Mouse (Mus musculus) forebrain, embryonic 13.5 days (tissue): ENCODE measurements around the gene Micu1. TPM values are rescaled to one million over a fixed set of nuclear protein-coding genes. Genes with fewer than 3 reads are reported as not detected.

Experiments used
- ATAC-seq: fragments of 200-750 bp; cut with Nextera tagmentation; 2 replicates; pipeline ENCODE4 v1.8.0; 2017
- H3K27ac ChIP-seq: fragments of 300-500 bp; sonication (generic); 2 replicates; pipeline ENCODE4 v1.5.1; 2015; ENCODE audit warnings: inconsistent platforms, mild to moderate bottlenecking, moderate library complexity
- H3K27me3 ChIP-seq: fragments of 300-500 bp; sonication (generic); 2 replicates; pipeline ENCODE4 v1.6.1; 2015; ENCODE audit warnings: mild to moderate bottlenecking, inconsistent platforms
- H3K36me3 ChIP-seq: fragments of 300-500 bp; sonication (generic); 2 replicates; pipeline ENCODE4 v1.6.1; 2015; ENCODE audit warnings: mild to moderate bottlenecking, inconsistent platforms; ENCODE audit not compliant: poor library complexity, severe bottlenecking
- H3K4me1 ChIP-seq: fragments of 300-500 bp; sonication (generic); 2 replicates; pipeline ENCODE4 v1.6.1; 2015; ENCODE audit warnings: inconsistent platforms
- H3K4me2 ChIP-seq: fragments of 300-500 bp; sonication (generic); 2 replicates; pipeline ENCODE4 v1.6.1; 2015; ENCODE audit warnings: inconsistent platforms, mild to moderate bottlenecking, moderate library complexity
- H3K4me3 ChIP-seq: fragments of 300-500 bp; sonication (generic); 2 replicates; pipeline ENCODE4 v1.5.1; 2015; ENCODE audit warnings: mild to moderate bottlenecking, inconsistent platforms
- H3K9ac ChIP-seq: fragments of 300-500 bp; sonication (generic); 2 replicates; pipeline ENCODE4 v1.6.1; 2015; ENCODE audit warnings: mild to moderate bottlenecking, inconsistent platforms
- H3K9me3 ChIP-seq: fragments of 300-500 bp; sonication (generic); replicated peaks from 2 replicates; pipeline ENCODE4 v1.6.1; 2016; ENCODE audit warnings: inconsistent platforms
- WGBS: fragments of 180-500 bp; shearing (Covaris S2); methylation state at CpG from one replicate; pipeline ENCODE4 v1.1.7; 2015; 5-methylcytosine and 5-hydroxymethylcytosine counted together
- polyA plus RNA-seq: library from polyadenylated mRNA; unstranded; fragments of >200 nt; fragmentation: Nextera tagmentation; extraction: Ambion mirVana; gene quantifications from 2 replicates; pipeline ENCODE4 v1.2.1, GENCODE M21; 2015

Micu1 gene
- polyA plus RNA-seq, 1 experiment from 2014 or later = 69.0 TPM

GRCm38 (mm10) chr10:59895460-59896186 is 193.3 kb downstream of the Micu1 start:
- H3K27ac ChIP-seq = peak overlapping the region; percentile 100
- WGBS = 92% methylated on average over 17 of the region's 17 CpGs
- H3K36me3 ChIP-seq = peaks cover 52% of the 10 kb centered on the region
- H3K27me3 ChIP-seq = no peaks in the 10 kb centered on the region
- H3K9ac ChIP-seq = peak overlapping the region; percentile 45; the same call in 1 of the 2 replicates
- no peak overlapping the region for H3K4me2 ChIP-seq
- no peaks in the 10 kb centered on the region for H3K9me3 ChIP-seq
- no peak for ATAC-seq
- peaks cover 60% of the 10 kb centered on the region for H3K4me1 ChIP-seq
- no peak overlapping the region for H3K4me3 ChIP-seq

GRCm38 (mm10) chr10:59896211-59896610 is 193.9 kb downstream of the Micu1 start:
- no peak overlapping the region for H3K4me3 ChIP-seq
- no peaks in the 10 kb centered on the region for H3K27me3 ChIP-seq
- ATAC-seq = no peak
- no peak overlapping the region for H3K4me2 ChIP-seq
- peak overlapping the region; percentile 100 for H3K27ac ChIP-seq
- 95% methylated on average over 4 of the region's 4 CpGs for WGBS
- H3K4me1 ChIP-seq = peaks cover 66% of the 10 kb centered on the region
- peak overlapping the region; percentile 45 for H3K9ac ChIP-seq
- H3K36me3 ChIP-seq = peaks cover 47% of the 10 kb centered on the region
- H3K9me3 ChIP-seq = no peaks in the 10 kb centered on the region

GRCm38 (mm10) chr10:59896911-59897331 is 194.6 kb downstream of the Micu1 start:
- H3K9me3 ChIP-seq = no peaks in the 10 kb centered on the region

GRCm38 (mm10) chr10:59897511-59897910 is 195.2 kb downstream of the Micu1 start:
- no peaks in the 10 kb centered on the region for H3K27me3 ChIP-seq
- WGBS = 4% methylated on average over 5 of the region's 5 CpGs
- no peaks in the 10 kb centered on the region for H3K9me3 ChIP-seq
- ATAC-seq = peak; percentile 31
- peaks cover 79% of the 10 kb centered on the region for H3K4me1 ChIP-seq
- peak overlapping the region; percentile 45 for H3K9ac ChIP-seq
- peak overlapping the region; percentile 100 for H3K27ac ChIP-seq
- peaks cover 34% of the 10 kb centered on the region for H3K36me3 ChIP-seq
- H3K4me3 ChIP-seq = no peak overlapping the region
- H3K4me2 ChIP-seq = peak overlapping the region; percentile 48

More at GRCm38 (mm10) chr10:59896911-59897331, 194.6 kb downstream of the Micu1 start:
- Histone ChIP-seq H3K36me3 (peaks cover 40% of the 10 kb centered on the region), H3K9ac (peak overlapping the region; percentile 45), H3K27me3 (no peaks in the 10 kb centered on the region), H3K4me3 (no peak overlapping the region), H3K4me1 (peaks cover 73% of the 10 kb centered on the region), H3K4me2 (peak overlapping the region; percentile 48), H3K27ac (peak overlapping the region; percentile 100)
- 31% methylated on average over 3 of the region's 3 CpGs for WGBS
- peak; percentile 17 for ATAC-seq

- no peak for ATAC-seq
- Histone ChIP-seq H3K4me3 (no peak overlapping the region), H3K27me3 (no peaks in the 10 kb centered on the region), H3K9me3 (no peaks in the 10 kb centered on the region), H3K4me1 (peaks cover 85% of the 10 kb centered on the region), H3K36me3 (peaks cover 30% of the 10 kb centered on the region), H3K27ac (peak overlapping the region; percentile 100), H3K9ac (peak overlapping the region; percentile 62), H3K4me2 (peak overlapping the region; percentile 48; the same call in 1 of the 2 replicates)
- WGBS = 53% methylated on average over 9 of the region's 9 CpGs
Observed at GRCm38 (mm10) chr10:59898180-59898778, 196.0 kb downstream of the Micu1 start.

- H3K27me3 ChIP-seq = no peaks in the 10 kb centered on the region
- no peaks in the 10 kb centered on the region for H3K9me3 ChIP-seq
- ATAC-seq = peak; percentile 0; the same call in 1 of the 2 replicates
- 0 out of 2 replicates have a peak overlapping the region, but pooled peaks have one; percentile 2 for H3K4me3 ChIP-seq
- H3K27ac ChIP-seq = peak overlapping the region; percentile 100
- peaks cover 28% of the 10 kb centered on the region for H3K36me3 ChIP-seq
- H3K4me2 ChIP-seq = peak overlapping the region; percentile 46
- WGBS = 11% methylated on average over 2 of the region's 2 CpGs
- peak overlapping the region; percentile 62 for H3K9ac ChIP-seq
- peaks cover 87% of the 10 kb centered on the region for H3K4me1 ChIP-seq
Observed at GRCm38 (mm10) chr10:59898935-59899334, 196.7 kb downstream of the Micu1 start.

GRCm38 (mm10) chr10:59899341-59900173 is 197.3 kb downstream of the Micu1 start:
- peak; percentile 92 for ATAC-seq
- whole genome bisulfite sequencing = 3% methylated on average over 21 of the region's 21 CpGs
- Histone ChIP-seq H3K9me3 (no peaks in the 10 kb centered on the region), H3K27ac (peak overlapping the region; percentile 100), H3K4me3 (0 out of 2 replicates have a peak overlapping the region, but pooled peaks have one; percentile 2), H3K27me3 (no peaks in the 10 kb centered on the region), H3K9ac (peak overlapping the region; percentile 62), H3K4me1 (peaks cover 85% of the 10 kb centered on the region), H3K4me2 (peak overlapping the region; percentile 46), H3K36me3 (peaks cover 22% of the 10 kb centered on the region)

- no peaks in the 10 kb centered on the region for H3K9me3 ChIP-seq
- peak overlapping the region; percentile 62; the same call in 1 of the 2 replicates for H3K9ac ChIP-seq
- H3K4me3 ChIP-seq = no peak overlapping the region
- H3K27ac ChIP-seq = peak overlapping the region; percentile 100
- H3K4me1 ChIP-seq = peaks cover 80% of the 10 kb centered on the region
- peak overlapping the region; percentile 46 for H3K4me2 ChIP-seq
- peaks cover 16% of the 10 kb centered on the region for H3K36me3 ChIP-seq
- no peaks in the 10 kb centered on the region for H3K27me3 ChIP-seq
- no peak for ATAC-seq
- WGBS = 26% methylated on average over 4 of the region's 4 CpGs
Observed at GRCm38 (mm10) chr10:59900174-59900435, 197.8 kb downstream of the Micu1 start.

GRCm38 (mm10) chr10:59900939-59901338 is 198.7 kb downstream of the Micu1 start:
- no peak overlapping the region for H3K9ac ChIP-seq
- H3K4me3 ChIP-seq = no peak overlapping the region
- no peaks in the 10 kb centered on the region for H3K9me3 ChIP-seq
- no peak overlapping the region for H3K4me2 ChIP-seq
- peaks cover 8% of the 10 kb centered on the region for H3K36me3 ChIP-seq
- H3K4me1 ChIP-seq = peaks cover 74% of the 10 kb centered on the region
- no peak for ATAC-seq
- WGBS = 51% methylated on average over 4 of the region's 4 CpGs
- peak overlapping the region; percentile 100 for H3K27ac ChIP-seq
- H3K27me3 ChIP-seq = no peaks in the 10 kb centered on the region

GRCm38 (mm10) chr10:59901463-59901862 is 199.2 kb downstream of the Micu1 start:
- no peak overlapping the region for H3K4me3 ChIP-seq
- H3K27me3 ChIP-seq = no peaks in the 10 kb centered on the region
- no peak overlapping the region for H3K4me2 ChIP-seq
- WGBS = 88% methylated on average over 1 of the region's 1 CpGs
- peaks cover 69% of the 10 kb centered on the region for H3K4me1 ChIP-seq
- H3K9me3 ChIP-seq = no peaks in the 10 kb centered on the region
- ATAC-seq = no peak
- H3K27ac ChIP-seq = peak overlapping the region; percentile 100; the same call in 1 of the 2 replicates
- H3K9ac ChIP-seq = no peak overlapping the region
- peaks cover 3% of the 10 kb centered on the region for H3K36me3 ChIP-seq

GRCm38 (mm10) chr10:59901986-59902605 is 199.8 kb downstream of the Micu1 start:
- no peak overlapping the region for H3K4me3 ChIP-seq
- WGBS = 59% methylated on average over 8 of the region's 8 CpGs
- peak overlapping the region; percentile 12; the same call in 1 of the 2 replicates for H3K9ac ChIP-seq
- no peak overlapping the region for H3K4me2 ChIP-seq
- H3K36me3 ChIP-seq = no peaks in the 10 kb centered on the region
- no peak for ATAC-seq
- H3K27ac ChIP-seq = no peak overlapping the region; the same call in none of the 2 replicates
- H3K9me3 ChIP-seq = no peaks in the 10 kb centered on the region
- no peaks in the 10 kb centered on the region for H3K27me3 ChIP-seq
- peaks cover 64% of the 10 kb centered on the region for H3K4me1 ChIP-seq
